Mouse (Mus musculus): ENCODE measurements around the gene 2810004N23Rik. TPM values are rescaled to one million over a fixed set of nuclear protein-coding genes. Genes with fewer than 3 reads are reported as not detected.

Gene 2810004N23Rik
- total RNA-seq (2021), result 10 to 100 TPM; 20.3 to 21.6 TPM

- peak; percentile 92 to 93 for DNase-seq (ENCODE audit: low spot score in 2 of 2)
- intact Hi-C loops (cut with DNase I), result no loop called here
These were observed at the start of gene 2810004N23Rik, which contains the start of gene Gnpat for GRCm38 (mm10) chr8:124862321-124863162. 2810004N23Rik (minus strand) TSS chr8:124863120. Gnpat (plus strand) TSS chr8:124863033.

GRCm38 (mm10) chr8:124911938-124912872 lies 49.3 kb upstream of the 2810004N23Rik start:
- intact Hi-C loops (cut with DNase I), result no loop called here
- DNase-seq (ENCODE audit: low spot score in 2 of 2), result no peak

- DNase-seq (ENCODE audit: low spot score in 2 of 2), result no peak
- intact Hi-C loops (cut with DNase I), result no loop called here
These were observed 47.4 kb upstream of the 2810004N23Rik start for GRCm38 (mm10) chr8:124910349-124910748.

- intact Hi-C loops (cut with DNase I), result no loop called here
- no peak for DNase-seq (ENCODE audit: low spot score in 2 of 2)
These were observed 47.0 kb upstream of the 2810004N23Rik start for GRCm38 (mm10) chr8:124909936-124910335.

- DNase-seq (ENCODE audit: low spot score in 2 of 2), result no peak
- intact Hi-C loops (cut with DNase I), result no loop called here
These were observed 42.6 kb upstream of the 2810004N23Rik start for GRCm38 (mm10) chr8:124905482-124905881.

- intact Hi-C loops (cut with DNase I), result no loop called here
- DNase-seq (ENCODE audit: low spot score in 2 of 2), result no peak
These were observed 40.3 kb upstream of the 2810004N23Rik start for GRCm38 (mm10) chr8:124903198-124903597.

- intact Hi-C loops (cut with DNase I), result loop anchor here (5.0 kb wide), 2 partner anchors 114 to 134 kb away; partner anchors contain the start of gene Tsnax
- DNase-seq (ENCODE audit: low spot score in 2 of 2), result no peak
These were observed 35.5 kb upstream of the 2810004N23Rik start for GRCm38 (mm10) chr8:124898251-124898905.

- intact Hi-C loops (cut with DNase I), result loop anchor here (2.0 to 5.0 kb wide), 3 partner anchors 51 to 135 kb away; partner anchors contain the start of genes Egln1 and Tsnax
These were observed 34.7 kb upstream of the 2810004N23Rik start, which contains the start of the genes Exoc8 and Sprtn for GRCm38 (mm10) chr8:124897386-124898250. Exoc8 (minus strand) TSS chr8:124897705. Sprtn (plus strand) TSS chr8:124897886.

GRCm38 (mm10) chr8:124896632-124897385 lies 33.9 kb upstream of the 2810004N23Rik start:
- intact Hi-C loops (cut with DNase I), result loop anchor here (2.0 to 5.0 kb wide), 3 partner anchors 52 to 135 kb away; partner anchors contain the start of genes Egln1 and Tsnax
- DNase-seq (ENCODE audit: low spot score in 2 of 2), result peak; percentile 73 to 75

More at GRCm38 (mm10) chr8:124897386-124898250, 34.7 kb upstream of the 2810004N23Rik start, which contains the start of the genes Exoc8 and Sprtn:
- DNase-seq (ENCODE audit: low spot score in 2 of 2), result peak; percentile 97 to 98

GRCm38 (mm10) chr8:124896010-124896631 lies 33.2 kb upstream of the 2810004N23Rik start:
- intact Hi-C loops (cut with DNase I), result loop anchor here (2.0 to 5.0 kb wide), 3 partner anchors 53 to 136 kb away; partner anchors contain the start of genes Egln1 and Tsnax
- no peak for DNase-seq (ENCODE audit: low spot score in 2 of 2)

GRCm38 (mm10) chr8:124892596-124892995 lies 29.7 kb upstream of the 2810004N23Rik start:
- intact Hi-C loops (cut with DNase I), result no loop called here
- DNase-seq (ENCODE audit: low spot score in 2 of 2), result no peak

GRCm38 (mm10) chr8:124888385-124888784 lies 25.5 kb upstream of the 2810004N23Rik start:
- DNase-seq (ENCODE audit: low spot score in 2 of 2), result no peak
- intact Hi-C loops (cut with DNase I), result no loop called here

GRCm38 (mm10) chr8:124878946-124879526 lies 16.1 kb upstream of the 2810004N23Rik start:
- intact Hi-C loops (cut with DNase I), result no loop called here
- no peak for DNase-seq (ENCODE audit: low spot score in 2 of 2)

GRCm38 (mm10) chr8:124878141-124878540 lies 15.2 kb upstream of the 2810004N23Rik start:
- DNase-seq (ENCODE audit: low spot score in 2 of 2), result peak in 1 of 2 experiments; percentile 59

GRCm38 (mm10) chr8:124872690-124873089 lies 9.8 kb upstream of the 2810004N23Rik start:
- no peak for DNase-seq (ENCODE audit: low spot score in 2 of 2)

More at GRCm38 (mm10) chr8:124878141-124878540, 15.2 kb upstream of the 2810004N23Rik start:
- intact Hi-C loops (cut with DNase I), result no loop called here

GRCm38 (mm10) chr8:124872081-124872480 lies 9.2 kb upstream of the 2810004N23Rik start:
- intact Hi-C loops (cut with DNase I), result no loop called here
- no peak for DNase-seq (ENCODE audit: low spot score in 2 of 2)

More at GRCm38 (mm10) chr8:124872690-124873089, 9.8 kb upstream of the 2810004N23Rik start:
- intact Hi-C loops (cut with DNase I), result no loop called here

Measured in left cerebral cortex, postnatal 25 days (tissue).